ENCODE assay signal across 9 mouse cellular contexts in the genomic region with DNA sequence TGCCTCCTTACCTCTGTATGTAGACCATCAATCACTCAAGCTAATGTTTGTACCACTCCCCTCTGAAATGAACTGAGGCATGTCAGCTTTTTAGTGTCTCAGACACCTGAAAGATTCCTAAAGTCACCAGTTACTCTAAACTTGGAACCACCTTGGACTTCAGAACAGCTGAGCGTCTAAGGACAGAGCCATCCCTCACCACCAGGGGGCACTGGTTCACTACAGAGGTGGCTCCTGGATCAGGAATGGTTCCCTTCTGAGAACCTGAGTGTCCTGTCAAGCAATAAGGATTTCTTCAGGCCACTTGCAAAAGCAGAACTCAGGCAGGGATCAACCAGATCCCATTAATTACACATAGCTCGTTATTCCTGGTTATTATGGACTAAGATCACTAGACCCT. TPM values are rescaled to one million over a fixed set of nuclear protein-coding genes. Genes with fewer than 3 reads are reported as not detected.
DNase-seq lines count a peak whose midpoint lies in the region; ATAC-seq and TF ChIP-seq lines count a peak whose summit lies in the region.
"Had no signal": no experiment of that assay in that cellular context is flagged by ENCODE, and none has a peak within 500 bp of the region (broad histone marks: within the 10 kb centered on the region; RNA-seq: fewer than 3 reads in every experiment).

No protein-coding gene starts in this region.

- no peak for TF ChIP-seq POLR2A in bone marrow macrophage, adult 2 months (IDR thresholded peaks at IDR 0.05; ENCODE audit: borderline replicate concordance, low read depth, low read length)

- no peaks in the 10 kb centered on the region for H3K9me3 ChIP-seq in heart, embryonic 10.5 days
- H3K9me3 ChIP-seq in hindbrain, embryonic 16.5 days (ENCODE audit: control insufficient read depth, low read length), result no peaks in the 10 kb centered on the region
- no peaks in the 10 kb centered on the region for H3K9me3 ChIP-seq in midbrain, embryonic 14.5 days (ENCODE audit: control insufficient read depth, low read length)

- no peak overlapping the region for H3K4me3 ChIP-seq in heart, embryonic 10.5 days
- no peak overlapping the region for H3K4me3 ChIP-seq in bone marrow macrophage, adult 2 months (ENCODE audit: insufficient read depth, low read length)
- H3K4me3 ChIP-seq in hindbrain, embryonic 16.5 days (ENCODE audit: low read length), result no peak overlapping the region
- no peak overlapping the region for H3K4me3 ChIP-seq in midbrain, embryonic 14.5 days (replicated peaks; ENCODE audit: low read depth, low read length)
- H3K4me3 ChIP-seq: myocyte had no signal

- 0 out of 2 replicates have a peak, but pooled peaks have one; percentile 66 for ATAC-seq in hindbrain, embryonic 16.5 days
- ATAC-seq in midbrain, embryonic 14.5 days (ENCODE audit: low FRiP score, low TSS enrichment), result no peak

- H3K9ac ChIP-seq in hindbrain, embryonic 16.5 days (ENCODE audit: low read depth, low read length), result no peak overlapping the region
- no peak overlapping the region for H3K9ac ChIP-seq in midbrain, embryonic 14.5 days (replicated peaks; ENCODE audit: low read length)

- DNase-seq in heart, adult 18-20 months, result peak; percentile 69 to 91
- no peak for DNase-seq in heart, embryonic 10.5 days (ENCODE audit: low spot score)
- peak; percentile 42 for DNase-seq in fibroblast of lung, adult 2 months (ENCODE audit: low read depth)
- peak; percentile 81 to 90 for DNase-seq in left cerebral cortex, adult 18-20 months (ENCODE audit: low spot score in 2 of 2)
- DNase-seq in midbrain, embryonic 14.5 days, result peak; percentile 92
- peak; percentile 69 to 87 for DNase-seq in spleen, postnatal 10 days (ENCODE audit: low spot score in 2 of 2)

- no peak overlapping the region for H3K27ac ChIP-seq in heart, embryonic 10.5 days
- no peak overlapping the region for H3K27ac ChIP-seq in bone marrow macrophage, adult 2 months (ENCODE audit: insufficient read depth, low read depth, low read length)
- H3K27ac ChIP-seq in hindbrain, embryonic 16.5 days (ENCODE audit: low read depth, low read length), result no peak overlapping the region
- H3K27ac ChIP-seq in midbrain, embryonic 14.5 days (replicated peaks; ENCODE audit: low read depth, low read length), result no peak overlapping the region

- TF ChIP-seq CTCF in bone marrow macrophage, adult 2 months (IDR thresholded peaks at IDR 0.05; ENCODE audit: low read depth, low read length), result peak; percentile 95

- WGBS in heart, embryonic 10.5 days, result 10% methylated on average over 2 of the region's 2 CpGs
- 3% methylated on average over 2 of the region's 2 CpGs for WGBS in hindbrain, embryonic 16.5 days
- 6% methylated on average over 2 of the region's 2 CpGs for WGBS in midbrain, embryonic 14.5 days

- no peaks in the 10 kb centered on the region for H3K27me3 ChIP-seq in heart, embryonic 10.5 days (ENCODE audit: insufficient read depth, poor library complexity, severe bottlenecking)
- H3K27me3 ChIP-seq in hindbrain, embryonic 16.5 days (replicated peaks; ENCODE audit: control insufficient read depth, insufficient read depth, low read length), result 0 out of 2 replicates have a peak, but pooled peaks cover 2% of the 10 kb centered on the region
- H3K27me3 ChIP-seq in midbrain, embryonic 14.5 days (ENCODE audit: control insufficient read depth, insufficient read depth, low read length), result no peaks in the 10 kb centered on the region

- no peaks in the 10 kb centered on the region for H3K4me1 ChIP-seq in heart, embryonic 10.5 days
- peaks cover 8% of the 10 kb centered on the region for H3K4me1 ChIP-seq in bone marrow macrophage, adult 2 months (ENCODE audit: control insufficient read depth, insufficient read depth, low read length)
- no peaks in the 10 kb centered on the region for H3K4me1 ChIP-seq in hindbrain, embryonic 16.5 days (ENCODE audit: control insufficient read depth, insufficient read depth, low read depth, low read length)
- H3K4me1 ChIP-seq in midbrain, embryonic 14.5 days (ENCODE audit: control insufficient read depth, insufficient read depth, low read length), result no peaks in the 10 kb centered on the region

- H3K4me2 ChIP-seq in hindbrain, embryonic 16.5 days (ENCODE audit: low read length), result no peak overlapping the region
- H3K4me2 ChIP-seq in midbrain, embryonic 14.5 days (ENCODE audit: low read length), result no peak overlapping the region

- no peaks in the 10 kb centered on the region for H3K36me3 ChIP-seq in heart, embryonic 10.5 days
- no peaks in the 10 kb centered on the region for H3K36me3 ChIP-seq in hindbrain, embryonic 16.5 days (ENCODE audit: control insufficient read depth, insufficient read depth, low read length)
- no peaks in the 10 kb centered on the region for H3K36me3 ChIP-seq in midbrain, embryonic 14.5 days (ENCODE audit: control insufficient read depth, insufficient read depth, low read length)

RNA-seq across cellular contexts. Expression of a gene that starts 5.9 kb away (rescaled TPM):
- total RNA-seq in heart, adult 18-20 months (2021), result 10 to 100 TPM; 11.4 to 12.4 TPM
- polyA plus RNA-seq in heart, embryonic 10.5 days (2016; fragmentation: Nextera tagmentation; extraction: Ambion mirVana), result 11.1 and 17.2 TPM in 2 replicates
- 15.0 and 17.5 TPM in 2 replicates for polyA plus RNA-seq in bone marrow macrophage, adult 2 months (2012; ENCODE audit: insufficient read depth, insufficient read length, missing spikeins)
- 7.4 and 9.1 TPM in 2 replicates for polyA plus RNA-seq in hindbrain, embryonic 16.5 days (2015; fragmentation: Nextera tagmentation; extraction: Ambion mirVana)
- 10 to 100 TPM; 49.2 to 51.6 TPM for total RNA-seq in left cerebral cortex, adult 18-20 months (2021)
- 14.4 and 15.2 TPM in 2 replicates for polyA plus RNA-seq in midbrain, embryonic 14.5 days (2014; fragmentation: Nextera tagmentation; extraction: Ambion mirVana)

RNA-seq across cellular contexts. Expression of a gene that starts 30.5 kb away (rescaled TPM):
- 10 to 100 TPM; 17.1 TPM for total RNA-seq in heart, adult 18-20 months (2021)
- polyA plus RNA-seq in heart, embryonic 10.5 days (2016; fragmentation: Nextera tagmentation; extraction: Ambion mirVana), result 27.2 and 33.5 TPM in 2 replicates
- polyA plus RNA-seq in bone marrow macrophage, adult 2 months (2012; ENCODE audit: insufficient read depth, insufficient read length, missing spikeins), result 8.0 and 11.4 TPM in 2 replicates
- polyA plus RNA-seq in hindbrain, embryonic 16.5 days (2015; fragmentation: Nextera tagmentation; extraction: Ambion mirVana), result 30.7 and 35.1 TPM in 2 replicates
- total RNA-seq in left cerebral cortex, adult 18-20 months (2021), result 10 to 100 TPM; 20.4 to 25.0 TPM
- polyA plus RNA-seq in midbrain, embryonic 14.5 days (2014; fragmentation: Nextera tagmentation; extraction: Ambion mirVana), result 21.9 and 30.9 TPM in 2 replicates

RNA-seq across cellular contexts. Expression of a gene that starts 47.1 kb away (rescaled TPM):
- under 1 TPM in 1 of 2 experiments, not detected in 1; 0.40 TPM for total RNA-seq in heart, adult 18-20 months (2021)
- not detected in 2 replicates for polyA plus RNA-seq in heart, embryonic 10.5 days (2016; fragmentation: Nextera tagmentation; extraction: Ambion mirVana)
- polyA plus RNA-seq in bone marrow macrophage, adult 2 months (2012; ENCODE audit: insufficient read depth, insufficient read length, missing spikeins), result not detected in 2 replicates
- not detected in 2 replicates for polyA plus RNA-seq in hindbrain, embryonic 16.5 days (2015; fragmentation: Nextera tagmentation; extraction: Ambion mirVana)
- total RNA-seq in left cerebral cortex, adult 18-20 months (2021), result not detected
- polyA plus RNA-seq in midbrain, embryonic 14.5 days (2014; fragmentation: Nextera tagmentation; extraction: Ambion mirVana), result not detected in 2 replicates
- polyA plus RNA-seq: myocyte had no signal

RNA-seq across cellular contexts. Expression of a gene that starts 50.4 kb away (rescaled TPM):
- under 1 TPM; 0.36 to 0.57 TPM for total RNA-seq in heart, adult 18-20 months (2021)
- polyA plus RNA-seq in heart, embryonic 10.5 days (2016; fragmentation: Nextera tagmentation; extraction: Ambion mirVana), result 0.15 and 0.21 TPM in 2 replicates
- not detected in 2 replicates for polyA plus RNA-seq in bone marrow macrophage, adult 2 months (2012; ENCODE audit: insufficient read depth, insufficient read length, missing spikeins)
- 0.16 and 0.55 TPM in 2 replicates for polyA plus RNA-seq in hindbrain, embryonic 16.5 days (2015; fragmentation: Nextera tagmentation; extraction: Ambion mirVana)
- total RNA-seq in left cerebral cortex, adult 18-20 months (2021), result not detected
- polyA plus RNA-seq in midbrain, embryonic 14.5 days (2014; fragmentation: Nextera tagmentation; extraction: Ambion mirVana), result 0.38 TPM in 1 of 2 replicates, not detected in the other
- polyA plus RNA-seq: myocyte had no signal
